Mouse (Mus musculus): Measurements from ENCODE around the gene Brwd1. TPM values are rescaled to one million over a fixed set of nuclear protein-coding genes. Genes with fewer than 3 reads are reported as not detected.
"Not testable (repeated sequence)": the region's sequence is repeated elsewhere in the genome, so short reads cannot be mapped to it uniquely, and the experiment has no call there.

Brwd1 gene
- total RNA-seq (2021): 10 to 100 TPM; 72.0 to 78.2 TPM

DNA sequence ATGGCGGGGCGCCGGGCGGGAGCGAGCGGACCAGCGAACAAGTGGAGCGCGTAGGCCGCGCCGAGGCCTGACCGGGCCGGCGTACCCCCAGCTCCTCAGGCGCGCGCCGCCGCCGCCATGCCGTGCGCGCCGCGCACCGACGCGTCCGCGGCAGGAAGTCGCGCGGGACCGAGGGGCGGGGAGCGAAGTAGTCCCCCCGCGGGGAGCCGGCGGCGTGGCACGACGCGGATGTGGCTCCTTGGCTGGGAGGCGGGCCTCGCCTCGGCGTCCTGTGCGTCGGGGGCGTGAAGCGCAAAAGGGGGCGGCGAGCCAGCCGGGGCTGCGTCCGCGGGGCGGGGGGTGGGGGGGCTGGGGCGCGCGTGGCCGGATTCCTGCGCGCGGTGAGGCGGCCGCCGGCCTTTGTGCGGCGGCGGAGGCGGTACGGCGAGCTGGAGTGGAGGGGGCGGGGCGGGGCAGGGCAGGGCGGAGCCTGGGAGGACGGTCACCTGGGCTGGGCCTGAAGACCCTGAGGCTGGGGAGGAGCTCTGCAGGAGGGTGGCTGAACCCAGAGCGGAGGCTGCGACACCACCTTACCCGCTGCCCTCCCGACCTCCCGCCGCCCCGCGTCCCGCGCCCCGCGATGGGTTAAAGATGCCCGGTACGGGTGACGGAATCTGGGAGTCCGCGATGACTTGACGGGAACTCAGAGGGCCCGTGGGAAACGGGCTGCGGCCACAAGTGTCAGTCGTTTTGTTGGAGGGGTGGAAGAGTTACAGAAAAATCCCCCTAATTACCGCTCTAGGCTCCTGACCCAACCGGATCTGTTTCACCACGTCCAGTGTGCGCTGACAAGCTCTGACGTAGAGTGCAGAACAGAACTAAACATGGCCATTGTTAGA, at the start of gene Brwd1:
Gene Brwd1 (minus strand): TSS at position 226 of the 878 bp plus-strand sequence.
- intact Hi-C loops (cut with DNase I): loop anchor here (2.0 to 5.0 kb wide), 2 partner anchors 44 to 65 kb away; partner anchors contain the start of genes Hmgn1 and Wrb

GRCm38 (mm10) chr16:96128466-96128865, 46.1 kb upstream of the Brwd1 start:
- no peak for DNase-seq (ENCODE audit: low spot score)
- intact Hi-C loops (cut with DNase I): loop anchor here (2.0 kb wide), 1 partner anchor 14 kb away; no protein-coding TSS in a partner anchor

More for the DNA sequence above, at the start of gene Brwd1:
- peak; percentile 86 for DNase-seq (ENCODE audit: low spot score)

GRCm38 (mm10) chr16:96127657-96128344, 45.5 kb upstream of the Brwd1 start, which contains the start of gene Hmgn1:
TSS of gene Hmgn1 (minus strand) at chr16:96127729.
- peak; percentile 94 for DNase-seq (ENCODE audit: low spot score)
- intact Hi-C loops (cut with DNase I): loop anchor here (2.0 kb wide), 2 partner anchors 15 to 45 kb away; partner anchors contain the start of gene Brwd1

GRCm38 (mm10) chr16:96127288-96127656, 44.9 kb upstream of the Brwd1 start:
- intact Hi-C loops (cut with DNase I): loop anchor here (2.0 kb wide), 1 partner anchor 44 kb away; the partner anchor contains the start of gene Brwd1
- DNase-seq (ENCODE audit: low spot score): no peak

GRCm38 (mm10) chr16:96126684-96127171, 44.4 kb upstream of the Brwd1 start:
- intact Hi-C loops (cut with DNase I): loop anchor here (2.0 kb wide), 1 partner anchor 44 kb away; the partner anchor contains the start of gene Brwd1
- DNase-seq (ENCODE audit: low spot score): no peak

DNA sequence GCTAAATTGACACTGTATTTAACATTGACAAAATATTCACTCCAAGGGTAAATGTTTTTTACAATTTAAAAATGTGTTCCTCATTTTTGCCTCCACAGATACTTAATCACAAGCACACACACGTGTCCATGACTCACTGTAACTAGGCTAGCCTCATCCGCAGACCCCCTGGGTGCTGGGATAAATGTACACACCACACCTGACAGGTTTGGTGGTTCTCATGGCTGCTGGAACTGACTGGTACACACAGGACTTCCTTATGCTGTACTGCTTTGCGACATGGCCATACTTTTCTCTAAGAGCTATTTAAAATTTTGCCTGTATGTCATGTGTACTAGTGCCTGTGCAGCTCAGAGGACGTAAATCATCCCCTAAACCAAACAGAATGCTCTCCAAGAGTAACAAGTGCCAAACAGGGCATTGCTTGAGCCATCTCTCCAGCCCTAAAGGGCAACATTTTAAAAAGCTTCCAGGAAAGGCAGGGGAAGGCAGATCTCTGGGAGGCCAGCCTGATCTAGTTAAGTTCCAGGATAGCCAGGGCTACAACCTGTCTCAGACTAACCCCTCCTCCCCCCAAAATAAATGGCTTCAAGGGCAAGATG, 37.8 kb upstream of the Brwd1 start:
- intact Hi-C loops (cut with DNase I): no loop called here
- no peak for DNase-seq (ENCODE audit: low spot score)

DNA sequence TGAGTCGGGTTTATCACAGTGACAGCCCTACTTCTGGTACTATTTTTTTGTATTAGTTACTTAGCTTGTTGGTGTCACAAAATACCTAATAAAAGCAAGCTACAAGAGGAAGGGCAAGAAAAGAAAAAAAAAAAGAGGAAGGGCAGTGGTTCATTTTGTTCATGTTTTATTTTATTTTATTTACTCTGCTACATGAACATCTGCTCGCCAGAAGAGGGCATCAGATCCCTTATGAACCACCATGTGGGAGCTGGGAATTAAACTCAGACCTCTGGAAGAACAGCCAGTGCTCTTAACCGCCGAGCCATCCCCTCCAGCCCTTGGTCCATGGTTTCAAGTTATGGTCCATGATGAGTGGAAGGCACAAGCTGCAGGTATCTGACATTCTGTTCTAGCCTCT, 32.4 kb upstream of the Brwd1 start:
- DNase-seq (ENCODE audit: low spot score): no peak
- intact Hi-C loops (cut with DNase I): no loop called here

DNA sequence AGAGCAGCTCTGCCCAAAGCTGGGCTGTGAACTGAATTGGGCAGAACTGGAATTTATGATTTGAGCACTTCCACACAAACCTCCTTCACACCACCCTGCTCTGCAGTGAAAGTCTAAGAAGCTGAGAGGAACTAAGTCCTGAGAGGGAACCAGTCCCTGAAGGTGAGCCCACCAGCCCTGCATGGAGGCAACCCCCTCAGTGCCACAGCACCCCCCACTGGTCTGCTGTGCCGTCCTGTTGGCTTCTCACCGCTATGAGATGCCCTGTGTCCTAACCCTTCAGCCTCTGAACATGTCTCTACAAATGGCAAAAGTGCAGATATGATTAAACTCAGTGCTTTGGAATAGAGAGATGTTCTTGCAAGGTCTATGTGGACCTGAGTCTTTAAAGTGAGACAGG, 30.4 kb upstream of the Brwd1 start:
- intact Hi-C loops (cut with DNase I): no loop called here

DNA sequence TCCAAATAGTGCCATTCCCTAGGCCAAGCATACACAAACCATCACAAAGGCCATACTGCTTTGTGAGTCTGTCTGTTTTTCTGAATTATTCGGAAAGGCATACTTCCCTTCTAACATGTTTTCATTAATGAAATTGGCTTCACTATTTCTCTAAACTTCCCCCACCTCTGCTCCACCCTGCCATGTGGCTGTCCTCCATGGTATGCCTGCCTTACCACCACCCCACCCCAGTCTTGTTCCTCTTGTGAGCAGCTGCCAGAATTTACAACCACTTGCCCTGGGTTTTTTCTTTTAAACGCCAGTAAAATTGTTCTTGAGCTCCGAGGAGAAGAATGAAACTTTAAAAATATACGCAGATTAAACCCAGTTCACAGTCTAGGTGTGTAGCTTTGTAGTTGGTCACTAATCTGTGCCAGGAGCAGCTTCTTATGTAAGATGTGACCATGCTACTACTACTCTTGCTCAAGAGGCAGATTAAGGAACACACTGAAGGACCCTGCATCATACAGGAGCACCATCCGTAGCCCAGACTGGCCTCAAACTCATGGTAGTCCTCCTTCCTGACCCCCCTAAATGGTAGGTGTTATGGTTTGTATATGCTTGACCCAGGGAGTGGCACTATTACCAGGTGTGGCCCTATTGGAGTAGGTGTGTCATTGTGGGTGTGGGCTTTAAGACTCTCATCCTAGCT, 28.5 kb upstream of the Brwd1 start:
- intact Hi-C loops (cut with DNase I): no loop called here
- no peak for DNase-seq (ENCODE audit: low spot score)

More for the DNA sequence above, 30.4 kb upstream of the Brwd1 start:
- no peak for DNase-seq (ENCODE audit: low spot score)

- DNase-seq (ENCODE audit: low spot score): no peak
- intact Hi-C loops (cut with DNase I): no loop called here
Observed at GRCm38 (mm10) chr16:96109673-96110072, 27.3 kb upstream of the Brwd1 start.

DNA sequence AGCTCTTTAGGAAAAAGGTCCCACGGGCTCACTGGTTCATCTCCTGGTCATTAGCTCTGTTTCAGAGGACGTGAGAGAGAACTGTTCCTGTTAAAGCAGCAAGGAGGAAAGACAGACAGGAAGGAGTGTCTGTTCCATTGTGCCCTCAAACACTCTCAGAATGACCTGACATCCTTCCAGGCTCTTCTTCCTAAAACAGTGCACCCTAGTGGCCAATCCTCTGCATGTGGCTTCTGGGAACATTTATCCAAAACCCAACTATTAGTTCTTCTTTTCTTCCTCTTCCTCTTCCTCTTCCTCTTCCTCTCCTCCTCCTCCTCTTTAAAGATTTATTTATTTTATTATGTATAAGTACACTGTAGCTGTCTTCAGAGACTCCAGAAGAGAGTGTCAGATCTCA, 20.7 kb upstream of the Brwd1 start:
- DNase-seq (ENCODE audit: low spot score): no peak
- intact Hi-C loops (cut with DNase I): no loop called here

GRCm38 (mm10) chr16:96097811-96098210, 15.5 kb upstream of the Brwd1 start:
- DNase-seq (ENCODE audit: low spot score); intact Hi-C loops (cut with DNase I): not testable (repeated sequence)

- intact Hi-C loops (cut with DNase I): no loop called here
- no peak for DNase-seq (ENCODE audit: low spot score)
Observed at GRCm38 (mm10) chr16:96095966-96096365, 13.6 kb upstream of the Brwd1 start.

GRCm38 (mm10) chr16:96091515-96092504, 9.5 kb upstream of the Brwd1 start:
- intact Hi-C loops (cut with DNase I): no loop called here
- DNase-seq (ENCODE audit: low spot score): peak; percentile 12

- DNase-seq (ENCODE audit: low spot score): no peak
- intact Hi-C loops (cut with DNase I): no loop called here
Observed at GRCm38 (mm10) chr16:96088120-96088519, 5.8 kb upstream of the Brwd1 start.

- intact Hi-C loops (cut with DNase I): no loop called here
- DNase-seq (ENCODE audit: low spot score): no peak
Observed at GRCm38 (mm10) chr16:96087436-96087835, 5.1 kb upstream of the Brwd1 start.

- intact Hi-C loops (cut with DNase I): no loop called here
- DNase-seq (ENCODE audit: low spot score): no peak
Observed at GRCm38 (mm10) chr16:96087001-96087400, 4.7 kb upstream of the Brwd1 start.

DNA sequence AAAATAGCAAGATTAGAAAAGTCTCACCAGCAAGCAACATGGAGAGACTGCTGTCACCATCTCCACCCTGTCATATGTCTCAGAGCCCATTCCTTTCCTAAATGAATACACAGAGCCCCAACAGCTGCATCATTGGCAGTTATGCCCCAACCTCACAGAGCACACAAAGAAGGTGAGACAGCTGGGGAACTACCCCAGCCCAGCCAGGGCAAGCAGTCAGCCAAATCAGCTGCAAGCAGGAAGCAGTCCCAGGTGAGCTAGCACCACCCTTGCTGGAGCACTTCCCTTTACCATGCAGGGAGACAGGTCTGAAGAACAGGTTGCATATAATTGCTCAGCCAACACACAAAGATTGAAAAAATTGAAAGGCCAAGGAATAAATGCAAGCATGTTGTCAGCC, 3.3 kb upstream of the Brwd1 start:
- DNase-seq (ENCODE audit: low spot score): no peak
- intact Hi-C loops (cut with DNase I): no loop called here

Measured in heart, postnatal 25 days (tissue).